15 mouse cellular contexts compared by ENCODE assay signal in the genomic region with DNA sequence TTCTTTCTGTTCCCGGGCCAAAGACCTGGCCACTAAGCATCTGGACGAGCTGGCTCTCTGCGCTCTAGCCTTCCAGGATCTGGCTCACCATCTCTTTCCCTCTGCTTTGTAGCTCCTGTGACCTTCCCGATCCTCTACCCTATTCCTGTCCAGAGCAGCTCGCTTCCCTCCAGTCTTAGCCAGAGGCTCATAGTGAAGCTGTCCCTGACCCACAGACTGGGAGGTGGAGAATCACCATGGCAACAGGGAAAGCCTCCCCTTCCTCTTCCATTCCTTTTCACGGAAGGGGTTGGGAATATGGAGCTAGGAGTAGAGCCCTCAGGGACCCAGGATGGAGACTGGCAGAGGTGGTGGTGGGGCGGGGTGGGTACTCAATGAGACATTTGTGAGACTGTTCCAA. TPM values are rescaled to one million over a fixed set of nuclear protein-coding genes. Genes with fewer than 3 reads are reported as not detected.
DNase-seq lines count a peak whose midpoint lies in the region; ATAC-seq lines count a peak whose summit lies in the region.
"Had no signal": no experiment of that assay in that cellular context is flagged by ENCODE, and none has a peak within 500 bp of the region (broad histone marks: within the 10 kb centered on the region; RNA-seq: fewer than 3 reads in every experiment).

No protein-coding gene starts in this region.

- peaks cover 37% of the 10 kb centered on the region for H3K4me1 ChIP-seq in hindbrain, embryonic 12.5 days
- peaks cover 21% of the 10 kb centered on the region for H3K4me1 ChIP-seq in midbrain, embryonic 14.5 days (ENCODE audit: control insufficient read depth, insufficient read depth, low read length)

- no peaks in the 10 kb centered on the region for H3K36me3 ChIP-seq in hindbrain, embryonic 12.5 days
- no peaks in the 10 kb centered on the region for H3K36me3 ChIP-seq in midbrain, embryonic 14.5 days (ENCODE audit: control insufficient read depth, insufficient read depth, low read length)
- H3K36me3 ChIP-seq: limb, embryonic 12.5 days had no signal

- peak; percentile 55 to 66 for DNase-seq in cerebellum, postnatal 10 days
- DNase-seq in cerebellum, postnatal 25 days, result no peak
- peak; percentile 10 for DNase-seq in ES-CJ7 (ENCODE audit: low read depth, low spot score)
- DNase-seq in midbrain, embryonic 14.5 days, result peak; percentile 59
- no peak for DNase-seq in heart, postnatal 36 days
- DNase-seq in urinary bladder, adult 18-20 months (ENCODE audit: low spot score in 2 of 2), result no peak
- no peak for DNase-seq in adrenal gland, postnatal 36 days
- DNase-seq: adrenal gland, postnatal 10 days; cerebellum, postnatal 36 days; kidney, postnatal 36 days; thymus, postnatal 14 days had no signal

- 0 out of 2 replicates have a peak overlapping the region, but pooled peaks have one; percentile 15 for H3K9ac ChIP-seq in hindbrain, embryonic 12.5 days
- H3K9ac ChIP-seq in midbrain, embryonic 14.5 days (replicated peaks; ENCODE audit: low read length), result no peak overlapping the region

- no peaks in the 10 kb centered on the region for H3K9me3 ChIP-seq in hindbrain, embryonic 12.5 days (replicated peaks)
- no peaks in the 10 kb centered on the region for H3K9me3 ChIP-seq in midbrain, embryonic 14.5 days (ENCODE audit: control insufficient read depth, low read length)
- H3K9me3 ChIP-seq: limb, embryonic 12.5 days had no signal

- no peak overlapping the region for H3K4me3 ChIP-seq in hindbrain, embryonic 12.5 days
- H3K4me3 ChIP-seq in midbrain, embryonic 14.5 days (replicated peaks; ENCODE audit: low read depth, low read length), result no peak overlapping the region
- H3K4me3 ChIP-seq: limb, embryonic 12.5 days had no signal

- peaks cover 7% of the 10 kb centered on the region; the same call in 1 of the 2 replicates for H3K27me3 ChIP-seq in hindbrain, embryonic 12.5 days
- H3K27me3 ChIP-seq in midbrain, embryonic 14.5 days (ENCODE audit: control insufficient read depth, insufficient read depth, low read length), result no peaks in the 10 kb centered on the region

- intact Hi-C loops in heart, postnatal 36 days (cut with DNase I), result no loop called here

- H3K4me2 ChIP-seq in hindbrain, embryonic 12.5 days (replicated peaks), result 0 out of 2 replicates have a peak overlapping the region, but pooled peaks have one; percentile 18
- H3K4me2 ChIP-seq in midbrain, embryonic 14.5 days (ENCODE audit: low read length), result no peak overlapping the region
- H3K4me2 ChIP-seq: limb, embryonic 12.5 days had no signal

- H3K27ac ChIP-seq in hindbrain, embryonic 12.5 days, result peak overlapping the region; percentile 70
- H3K27ac ChIP-seq in midbrain, embryonic 14.5 days (replicated peaks; ENCODE audit: low read depth, low read length), result 0 out of 2 replicates have a peak overlapping the region, but pooled peaks have one; percentile 1
- H3K27ac ChIP-seq: limb, embryonic 12.5 days had no signal

- peak; percentile 75 for ATAC-seq in hindbrain, embryonic 12.5 days (ENCODE audit: low FRiP score)
- ATAC-seq in midbrain, embryonic 14.5 days (ENCODE audit: low FRiP score, low TSS enrichment), result 0 out of 2 replicates have a peak, but pooled peaks have one; percentile 17

- WGBS in hindbrain, embryonic 12.5 days, result 31% methylated on average over 7 of the region's 7 CpGs
- WGBS in midbrain, embryonic 14.5 days, result 21% methylated on average over 7 of the region's 7 CpGs

RNA-seq across cellular contexts. Expression of a gene that starts 38.0 kb away (rescaled TPM):
- 65.0 and 68.8 TPM in 2 replicates for polyA plus RNA-seq in hindbrain, embryonic 12.5 days (2016; fragmentation: Nextera tagmentation; extraction: Ambion mirVana)
- 49.8 and 53.0 TPM in 2 replicates for polyA plus RNA-seq in midbrain, embryonic 14.5 days (2014; fragmentation: Nextera tagmentation; extraction: Ambion mirVana)
- not detected for total RNA-seq in heart, postnatal 36 days (2021)
- total RNA-seq in adrenal gland, postnatal 36 days (2021), result not detected
- total RNA-seq: granulocyte monocyte progenitor cell, adult 5-6 weeks had no signal
- polyA plus RNA-seq: heart, embryonic 16.5 days; limb, embryonic 12.5 days had no signal

RNA-seq across cellular contexts. Expression of a gene that starts 50.0 kb away (rescaled TPM):
- 53.2 and 55.6 TPM in 2 replicates for polyA plus RNA-seq in hindbrain, embryonic 12.5 days (2016; fragmentation: Nextera tagmentation; extraction: Ambion mirVana)
- polyA plus RNA-seq in midbrain, embryonic 14.5 days (2014; fragmentation: Nextera tagmentation; extraction: Ambion mirVana), result 41.6 and 46.3 TPM in 2 replicates
- 10 to 100 TPM; 13.3 to 14.9 TPM for total RNA-seq in heart, postnatal 36 days (2021)
- 10 to 100 TPM; 20.8 to 23.2 TPM for total RNA-seq in adrenal gland, postnatal 36 days (2021)

Comparison
In these comparisons a context has a peak if more than half of its experiments do, and no peak if none do; other contexts are left out.
1. DNase-seq: peak in cerebellum, postnatal 10 days (2 of 2), ES-CJ7 (single experiment) and midbrain, embryonic 14.5 days (single experiment); none in cerebellum, postnatal 25 days (0 of 2), heart, postnatal 36 days (0 of 2), urinary bladder, adult 18-20 months (0 of 2) and adrenal gland, postnatal 36 days (0 of 2).